Mouse (Mus musculus): Measurements from ENCODE around the gene Vmn1r183.
"Not testable (repeated sequence)": the region's sequence is repeated elsewhere in the genome, so short reads cannot be mapped to it uniquely, and the experiment has no call there.

Vmn1r183 gene

DNA sequence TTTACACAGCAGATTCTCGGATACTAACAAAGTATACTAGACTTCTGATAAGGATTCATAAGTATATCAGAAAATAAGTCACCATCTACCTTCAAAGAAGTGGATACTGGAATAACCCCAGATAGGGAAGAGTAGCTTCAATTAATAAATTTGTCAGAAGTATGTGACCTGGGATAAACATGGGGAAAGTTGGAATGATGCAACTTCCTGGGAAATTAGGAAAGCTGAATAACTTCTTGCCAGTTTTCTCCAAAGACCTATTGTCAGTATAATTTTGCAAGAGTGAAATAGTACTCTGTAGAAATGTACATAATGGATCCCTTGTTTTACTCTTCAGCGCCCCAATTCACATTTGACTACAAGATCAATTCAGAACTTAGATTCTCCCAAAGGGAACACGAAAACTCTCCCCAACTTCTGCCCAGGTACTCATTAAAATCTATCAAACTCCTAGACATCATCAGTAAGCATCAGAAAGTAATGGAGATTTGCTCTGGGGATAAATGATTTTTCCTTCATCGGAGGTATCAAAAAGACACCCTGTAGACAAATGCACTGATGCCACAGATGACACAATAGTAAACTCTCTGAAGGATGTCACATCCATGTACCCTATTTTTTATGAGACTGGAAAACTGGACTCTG, at the start of gene Vmn1r183:
Gene Vmn1r183, plus strand, starts transcription at position 595 of the 645 bp plus-strand sequence.
- DNase-seq (ENCODE audit: low read depth), result no peak

DNA sequence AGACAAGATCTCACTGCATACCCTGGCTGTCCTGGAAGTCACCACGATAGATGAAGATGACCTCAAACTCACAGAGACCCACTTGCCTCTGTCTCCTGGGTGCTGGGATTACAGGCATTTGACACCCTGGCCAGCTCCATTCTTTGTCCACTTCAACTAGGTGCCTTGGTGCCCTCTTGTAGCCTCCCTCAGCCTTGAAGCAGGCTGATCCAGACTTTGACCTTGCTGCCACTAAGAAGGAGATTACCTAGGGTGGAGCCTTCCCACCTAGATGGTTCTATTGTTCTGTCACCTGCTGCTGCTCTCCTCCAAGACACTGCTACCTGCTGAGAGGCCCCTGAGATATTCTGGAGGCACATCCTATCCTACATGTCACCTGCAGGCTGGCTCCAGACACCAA, 21.4 kb downstream of the Vmn1r183 start:
- not testable (repeated sequence) for DNase-seq (ENCODE audit: low read depth)

DNA sequence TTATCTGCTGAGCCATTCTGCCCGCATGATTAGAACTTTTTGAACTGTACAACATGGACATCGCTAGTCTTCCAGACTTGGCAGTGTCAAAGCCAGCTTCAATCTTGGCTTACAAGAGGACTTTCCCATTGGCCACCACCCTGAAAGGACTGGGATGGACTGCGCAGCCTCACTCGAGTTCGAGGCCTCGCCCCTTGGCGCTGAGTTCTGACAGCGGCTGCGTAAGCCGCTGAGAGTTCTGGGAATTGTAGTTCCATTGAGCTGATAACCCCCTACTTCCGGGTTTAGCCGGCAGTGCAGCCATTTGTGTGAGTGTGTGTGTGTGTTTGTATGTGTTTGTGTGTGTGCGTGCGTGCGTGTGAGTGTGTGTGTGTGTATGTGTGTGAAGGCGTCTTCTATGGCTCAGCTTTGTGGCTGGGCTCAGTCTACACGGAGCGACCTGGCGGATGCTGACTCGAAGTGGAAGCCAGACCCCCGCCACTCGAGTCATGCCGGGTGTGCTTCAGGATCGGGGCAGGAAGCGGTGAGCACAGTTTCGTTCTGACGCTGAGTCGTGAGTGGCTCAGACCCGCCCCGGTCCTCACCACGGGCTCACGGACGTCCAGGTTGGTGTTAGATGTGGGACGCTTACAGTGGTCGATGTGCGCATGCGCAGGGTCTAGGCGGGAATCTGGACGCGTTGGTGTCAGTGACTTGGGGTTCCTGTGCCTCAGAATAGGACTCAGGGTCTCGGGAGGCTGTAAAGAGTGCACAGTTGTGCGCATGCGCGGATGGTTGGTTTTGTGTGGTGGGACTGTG, 28.8 kb downstream of the Vmn1r183 start, which contains the start of gene Zfp180:
Gene Zfp180, plus strand, starts transcription at position 291 of the 798 bp plus-strand sequence.
- DNase-seq (ENCODE audit: low read depth), result peak; percentile 98

DNA sequence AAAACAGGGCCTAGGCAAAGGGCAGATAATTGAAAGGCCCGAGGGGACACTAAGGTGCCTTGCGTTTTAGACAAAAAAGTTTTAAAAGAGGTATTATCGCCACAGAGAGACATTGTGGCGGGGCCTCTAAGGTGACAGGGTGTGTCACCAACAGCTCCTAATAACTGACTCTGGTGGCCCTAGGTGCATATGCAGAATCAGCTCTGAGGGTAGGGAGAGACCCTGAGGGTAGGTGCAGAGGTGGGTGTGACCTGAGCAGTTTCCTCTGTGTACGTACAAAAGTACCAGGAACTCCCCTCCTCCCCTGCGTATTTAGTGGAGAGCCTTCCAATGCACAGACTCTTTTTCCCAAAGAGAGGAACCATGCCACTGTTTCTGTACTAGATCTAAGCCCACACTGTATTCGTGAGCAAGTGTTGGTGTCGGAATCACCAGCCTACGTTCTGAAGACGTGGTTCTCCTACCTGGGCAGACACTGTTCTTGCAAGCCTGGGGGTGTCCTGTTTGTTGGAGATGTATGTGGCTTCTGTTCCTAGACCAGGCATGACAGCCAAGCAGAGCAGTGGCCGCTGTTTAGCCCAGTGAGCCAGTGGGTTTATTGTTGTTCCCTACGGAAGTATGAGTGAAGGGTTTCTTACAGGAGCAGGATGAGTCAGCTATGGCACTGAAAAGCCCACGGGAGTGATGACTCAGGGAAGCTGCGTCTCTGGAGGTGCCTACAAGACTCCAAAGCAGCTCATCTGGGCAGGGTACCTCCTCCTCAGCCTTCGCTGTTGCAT, 29.6 kb downstream of the Vmn1r183 start:
- peak; percentile 73 for DNase-seq (ENCODE audit: low read depth)

DNA sequence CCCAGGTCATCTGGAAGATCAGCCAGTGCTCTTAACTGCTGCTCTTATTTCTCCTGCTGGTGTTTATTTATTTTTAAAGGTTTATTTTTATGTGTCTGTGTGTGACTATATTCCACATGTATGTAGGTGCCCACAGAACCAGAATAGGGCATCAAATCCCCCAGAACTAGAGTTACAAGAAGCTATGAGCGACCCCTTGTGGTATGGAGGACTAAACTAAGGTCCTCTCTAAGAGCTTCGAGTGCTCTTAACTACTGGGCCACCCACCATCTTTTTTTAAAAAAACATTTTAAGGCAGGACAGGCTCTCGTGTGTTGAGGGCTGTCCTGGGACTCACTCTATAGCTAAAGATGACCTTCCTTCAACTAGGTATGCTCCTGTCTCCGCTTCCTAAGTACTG, 33.8 kb downstream of the Vmn1r183 start:
- DNase-seq (ENCODE audit: low read depth), result no peak

DNA sequence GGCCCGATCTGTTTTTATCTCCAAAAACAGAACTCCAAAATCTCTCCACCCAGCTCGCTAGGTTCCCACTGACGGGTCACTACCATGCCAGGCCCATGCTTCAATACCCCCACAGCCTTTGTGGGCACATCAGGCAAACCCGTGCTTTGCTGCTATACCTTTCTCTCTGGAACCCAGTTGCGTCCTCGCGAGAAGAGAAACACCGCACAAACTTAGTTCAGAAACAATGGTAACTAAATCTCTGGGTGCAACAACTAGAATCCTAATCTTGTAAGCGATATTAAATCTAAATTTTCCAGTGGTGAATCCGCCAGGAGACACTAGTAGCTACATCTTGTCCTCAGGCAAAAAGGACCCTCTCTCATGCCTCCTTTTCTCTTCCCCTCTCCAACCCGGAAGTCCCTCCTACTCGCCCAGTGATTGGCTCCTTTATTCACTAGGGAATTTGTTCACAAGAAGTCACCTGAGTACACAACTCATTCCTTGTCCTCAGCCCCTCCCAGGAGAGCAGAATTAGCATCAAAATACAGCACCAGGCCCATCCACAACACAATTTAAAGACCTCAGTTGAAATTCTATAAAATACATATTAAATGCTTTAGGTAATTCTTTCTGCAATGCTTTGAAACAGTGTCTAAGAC, 34.6 kb downstream of the Vmn1r183 start:
- DNase-seq (ENCODE audit: low read depth), result no peak

DNA sequence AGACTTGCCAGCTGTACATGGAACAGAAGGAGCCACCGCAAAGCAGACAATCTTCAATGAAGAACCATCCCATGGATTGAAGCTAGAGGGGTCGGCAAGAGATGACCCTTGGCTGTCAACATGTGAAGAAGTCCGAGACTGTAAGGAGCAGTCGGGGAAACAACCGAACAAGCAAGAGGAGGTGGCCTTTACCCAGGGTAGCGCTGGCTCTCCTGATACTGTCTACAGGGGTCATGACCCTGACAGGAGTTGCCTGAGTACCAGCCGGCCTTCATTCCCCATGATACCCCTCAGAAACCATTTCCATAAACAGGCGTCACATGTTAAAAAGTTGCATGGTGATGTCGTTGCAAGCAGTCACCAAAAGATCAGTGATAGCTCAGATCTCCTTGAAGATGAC, 51.3 kb downstream of the Vmn1r183 start:
- DNase-seq (ENCODE audit: low read depth), result no peak

DNA sequence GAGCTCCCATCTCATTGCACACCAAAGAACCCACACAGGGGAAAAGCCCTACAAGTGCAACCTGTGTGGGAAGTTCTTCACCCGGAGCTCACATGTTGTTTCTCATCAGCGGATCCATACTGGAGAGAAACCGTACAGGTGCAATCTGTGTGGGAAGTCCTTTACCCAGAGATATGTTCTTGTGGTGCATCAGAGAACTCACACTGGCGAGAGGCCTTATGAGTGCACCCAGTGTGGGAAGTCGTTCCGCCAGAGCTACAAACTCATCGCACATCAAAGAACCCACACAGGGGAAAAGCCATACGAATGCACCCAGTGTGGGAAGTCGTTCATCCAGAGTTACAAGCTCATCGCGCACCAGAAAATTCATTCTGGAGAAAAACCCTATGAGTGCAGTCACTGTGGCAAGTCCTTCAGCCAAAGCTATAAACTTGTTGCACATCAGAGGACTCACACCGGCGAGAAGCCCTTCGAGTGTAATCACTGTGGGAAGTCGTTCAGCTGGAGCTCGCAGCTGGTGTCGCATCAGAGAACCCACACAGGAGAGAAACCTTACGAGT, 52.2 kb downstream of the Vmn1r183 start:
- DNase-seq (ENCODE audit: low read depth), result no peak

DNA sequence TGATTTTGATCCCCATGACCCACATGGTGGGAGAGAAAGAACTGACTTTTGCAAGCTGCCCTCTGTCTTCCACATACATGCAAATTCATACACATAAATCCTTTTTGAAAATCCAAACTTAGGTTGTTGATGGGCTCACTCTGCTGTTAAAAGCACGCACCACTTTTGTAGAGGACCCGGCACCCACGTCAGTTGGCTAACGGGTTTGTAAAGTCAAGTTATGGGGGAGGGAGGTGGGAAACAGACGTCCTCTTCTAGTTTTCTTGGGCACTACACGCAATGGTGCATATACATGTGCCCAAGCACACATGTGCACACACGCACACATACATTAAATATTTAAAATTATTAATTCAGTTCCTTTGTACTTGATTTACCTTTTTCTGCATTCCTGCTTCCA, 57.8 kb downstream of the Vmn1r183 start:
- DNase-seq (ENCODE audit: low read depth), result no peak

DNA sequence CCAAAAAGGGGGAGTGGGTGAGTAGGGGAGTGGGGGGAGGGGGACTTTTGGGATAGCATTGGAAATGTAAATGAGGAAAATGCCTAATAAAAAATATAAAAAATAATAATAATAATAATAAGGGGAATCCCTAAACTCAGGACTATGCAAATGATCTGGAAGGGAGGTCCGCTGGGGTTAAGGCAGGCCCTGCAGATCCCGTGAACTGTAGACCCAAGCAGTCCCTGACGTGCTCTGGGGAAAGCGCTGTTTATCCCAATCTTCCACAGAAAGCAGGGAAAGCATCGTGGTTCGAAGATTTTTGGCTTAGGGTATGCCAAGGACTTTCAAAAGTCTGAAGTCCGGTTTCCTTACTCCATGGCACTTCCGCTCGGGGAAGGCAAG, 58.7 kb downstream of the Vmn1r183 start:
- DNase-seq (ENCODE audit: low read depth), result no peak

DNA sequence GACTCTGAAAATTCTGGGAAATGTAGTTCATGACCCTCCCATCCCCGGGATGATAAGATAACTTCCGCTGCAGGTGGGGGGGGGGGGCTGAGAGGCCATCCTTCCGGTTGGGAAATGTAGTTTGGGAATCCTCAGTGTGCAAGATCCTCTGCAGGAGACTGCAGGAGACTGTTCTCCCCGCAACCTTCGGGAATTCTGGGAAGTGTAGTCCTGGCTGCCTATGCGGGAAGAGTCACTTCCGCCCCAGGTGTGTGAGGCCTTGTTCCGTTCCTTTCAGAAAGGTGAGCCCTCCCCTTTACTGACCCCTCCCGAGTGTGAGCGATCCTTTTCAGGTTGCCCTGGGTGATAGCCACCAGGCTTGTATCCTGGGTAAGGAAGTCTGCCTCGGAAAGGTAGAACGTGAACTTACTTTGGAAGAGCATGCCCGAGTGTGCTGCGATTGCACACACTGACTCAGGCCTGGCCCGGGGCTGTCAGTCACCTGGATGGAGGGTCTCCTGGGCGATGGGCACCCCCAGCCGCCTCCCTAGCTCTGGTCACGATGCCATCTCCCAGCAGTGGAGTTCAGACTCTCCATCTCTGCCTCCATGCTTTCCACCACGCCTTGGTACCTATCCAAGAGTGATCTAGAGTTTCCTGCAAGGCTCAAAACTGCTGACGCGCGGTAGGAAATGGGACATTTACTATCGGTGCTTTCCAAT, 59.3 kb downstream of the Vmn1r183 start, which contains the start of gene Zfp112:
Gene Zfp112, plus strand, starts transcription at position 159 of the 701 bp plus-strand sequence.
- no peak for DNase-seq (ENCODE audit: low read depth)

DNA sequence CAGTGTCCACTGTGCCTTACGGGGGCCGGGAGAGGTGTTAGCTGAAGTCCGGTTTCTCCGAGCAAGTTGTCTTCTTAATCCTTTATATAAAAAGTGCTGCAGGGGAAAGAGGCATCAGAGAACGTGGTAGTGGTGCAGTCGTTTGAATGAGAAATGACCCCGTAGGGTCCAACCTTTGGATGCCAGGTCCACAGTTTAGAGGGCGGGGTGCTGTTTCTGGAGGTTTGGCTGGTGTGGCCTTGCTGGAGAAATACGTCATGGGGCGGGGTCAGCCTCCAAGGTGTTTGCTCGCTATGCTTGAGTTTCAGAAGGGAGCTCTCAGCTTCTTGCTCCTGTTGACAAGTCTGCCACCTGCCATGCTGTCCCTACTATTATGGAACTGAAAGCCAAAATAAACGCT, 59.9 kb downstream of the Vmn1r183 start:
- no peak for DNase-seq (ENCODE audit: low read depth)
